Mouse (Mus musculus) common myeloid progenitor, adult 5-6 weeks (primary cell): ENCODE measurements around the gene Rftn2. TPM values are rescaled to one million over a fixed set of nuclear protein-coding genes. Genes with fewer than 3 reads are reported as not detected.

Source experiments
- ATAC-seq: replicated peaks from 2 replicates; pipeline ENCODE4 v1.8.0; 2016; ENCODE audit warnings: low read depth, mild to moderate bottlenecking, moderate TSS enrichment, inconsistent platforms; ENCODE audit not compliant: poor library complexity, severe bottlenecking
- total RNA-seq: library from RNA; stranded (forward); fragments of 200-1000, 187-1606 nt; gene quantifications from 2 replicates; pipeline ENCODE4 v1.2.3, GENCODE M21; 2017

Rftn2 gene
- 2.5 and 2.7 TPM in 2 replicates for total RNA-seq

DNA sequence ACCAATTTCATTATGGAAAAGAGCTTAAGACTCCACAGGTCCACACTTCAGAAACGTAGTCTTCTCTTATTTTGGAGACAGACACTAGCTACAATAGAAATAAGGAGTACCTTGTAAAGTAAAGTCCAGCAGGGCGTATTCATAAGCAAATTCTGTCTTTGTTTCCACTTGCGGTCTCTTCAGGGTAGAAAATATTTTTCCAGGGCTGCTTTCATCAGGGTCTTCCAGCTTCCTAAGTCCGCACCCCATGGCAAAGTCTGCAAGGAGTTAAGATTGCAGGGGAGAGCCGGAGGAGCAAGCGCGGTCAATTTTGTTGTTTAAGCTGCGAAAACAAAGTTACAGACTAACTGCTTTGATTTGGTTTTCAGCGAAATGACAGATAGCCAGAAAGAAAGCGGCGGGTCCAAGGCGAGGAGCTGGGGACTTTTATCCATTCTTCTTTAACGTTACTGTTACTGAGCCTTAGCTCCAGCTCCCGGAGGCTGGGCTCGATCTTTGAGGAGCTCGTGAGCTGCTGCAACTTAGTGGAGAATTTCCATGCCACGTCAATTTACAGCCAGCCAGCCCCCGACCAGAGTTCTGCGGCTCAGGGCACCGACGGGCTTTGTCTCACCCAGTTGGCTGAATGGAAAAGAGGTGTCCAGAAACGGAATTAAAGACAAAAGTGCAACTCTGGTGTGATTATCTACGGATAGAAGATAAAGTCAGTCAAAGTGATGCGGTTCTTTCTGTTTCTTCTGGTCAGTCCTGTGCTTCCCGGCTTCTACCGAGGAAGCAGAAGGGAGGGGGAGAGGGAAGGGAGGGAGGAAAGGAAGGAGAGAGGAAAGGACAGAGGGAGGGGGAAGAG is at the start of gene Rftn2:
Rftn2 (minus strand) TSS at position 772 of the 847 bp plus-strand sequence.
- ATAC-seq = peak; percentile 41; the same call in 1 of the 2 replicates

DNA sequence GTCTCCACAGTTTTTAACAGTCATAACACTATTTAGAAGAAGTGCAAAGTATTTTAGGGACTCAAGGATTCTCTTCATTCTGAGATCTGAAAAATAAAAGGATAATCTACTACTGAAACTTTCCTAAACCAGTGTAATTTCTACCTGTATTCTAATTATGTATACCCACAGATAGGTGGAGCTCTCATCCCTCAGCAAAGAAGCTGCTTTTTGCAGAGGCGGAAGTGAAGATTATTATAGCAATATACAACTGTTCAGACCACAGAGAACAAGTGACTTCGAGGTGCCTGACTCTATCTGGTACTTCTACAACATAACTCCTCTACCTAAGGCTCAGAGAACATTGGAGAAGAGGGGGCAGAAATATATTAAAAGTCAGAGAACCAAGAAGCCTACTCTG is 38.9 kb upstream of the Rftn2 start:
- no peak for ATAC-seq

DNA sequence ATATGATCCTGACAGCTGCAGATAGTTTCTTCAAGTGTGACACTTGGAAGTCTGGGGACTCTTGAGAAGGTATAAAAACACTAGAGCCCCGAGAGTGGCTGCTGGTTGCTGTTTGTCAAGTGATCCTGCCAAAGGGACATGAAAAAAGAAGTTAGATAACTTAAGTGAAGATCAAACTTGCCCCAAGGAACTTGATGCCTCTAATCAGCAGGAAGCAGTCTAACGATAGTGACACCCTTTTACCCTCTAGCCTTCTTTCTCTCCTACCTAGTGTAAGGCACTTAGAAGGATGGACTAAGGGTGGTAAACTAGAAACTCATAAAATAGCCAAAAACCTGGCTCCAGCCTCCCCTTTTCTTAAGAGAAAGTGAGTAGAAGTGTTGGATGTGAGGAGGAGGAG is 37.8 kb upstream of the Rftn2 start:
- ATAC-seq = peak; percentile 50; the same call in 1 of the 2 replicates

DNA sequence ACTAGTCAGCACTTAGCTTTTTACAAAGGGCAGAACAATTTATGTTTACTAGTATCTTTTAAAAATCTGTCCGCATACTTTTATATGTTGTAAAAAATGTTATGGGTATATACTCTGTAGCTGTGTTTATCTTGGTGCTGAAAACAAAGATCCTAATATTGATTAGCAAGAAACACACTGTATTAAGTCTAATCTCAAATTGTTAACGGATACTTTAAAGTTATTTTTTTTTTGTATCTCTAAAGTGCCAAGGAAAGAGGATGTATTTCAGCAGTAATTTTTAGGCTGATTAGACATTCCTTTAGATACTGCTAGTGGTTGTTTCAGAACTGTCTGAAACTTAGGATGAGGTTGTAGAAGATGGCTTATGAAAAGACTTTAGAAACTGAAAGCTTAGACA is 19.8 kb upstream of the Rftn2 start:
- no peak for ATAC-seq

DNA sequence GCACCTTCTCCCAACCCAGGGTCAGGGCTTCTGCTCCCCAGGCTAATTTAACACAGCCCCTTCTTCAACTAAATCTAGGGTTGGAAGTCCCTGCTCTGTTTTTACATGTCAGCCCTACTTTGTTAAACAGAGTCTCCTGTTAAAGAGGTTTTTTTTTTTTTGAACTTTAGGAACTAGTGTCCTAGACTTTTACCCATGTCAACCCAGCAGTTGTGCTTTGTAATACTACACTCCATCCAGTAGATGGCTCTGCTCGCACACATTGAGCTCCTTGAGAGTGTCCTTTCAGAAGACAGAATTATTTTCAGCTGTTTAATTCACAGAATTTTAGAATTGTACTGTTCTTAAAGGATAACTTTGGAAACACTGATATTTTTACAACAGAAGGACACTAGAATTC is 12.7 kb upstream of the Rftn2 start:
- ATAC-seq = peak; percentile 57

DNA sequence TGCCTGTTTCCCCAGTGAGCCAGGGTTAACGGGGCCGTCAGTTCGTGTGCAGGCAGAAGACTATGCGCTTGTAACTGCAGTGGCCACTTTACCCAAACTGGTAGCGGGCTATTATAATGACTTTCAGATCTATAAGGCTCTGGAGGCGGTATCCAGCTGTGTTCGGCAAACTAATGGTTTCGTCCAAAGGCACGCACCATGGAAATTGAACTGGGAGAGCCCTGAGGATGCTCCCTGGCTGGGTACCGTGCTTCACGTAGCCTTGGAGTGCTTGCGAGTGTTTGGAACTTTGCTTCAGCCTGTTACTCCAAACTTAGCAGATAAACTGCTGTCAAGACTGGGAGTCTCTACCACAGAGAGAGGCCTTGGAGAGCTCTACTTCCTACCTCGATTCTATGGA is 11.9 kb upstream of the Rftn2 start:
- no peak for ATAC-seq

DNA sequence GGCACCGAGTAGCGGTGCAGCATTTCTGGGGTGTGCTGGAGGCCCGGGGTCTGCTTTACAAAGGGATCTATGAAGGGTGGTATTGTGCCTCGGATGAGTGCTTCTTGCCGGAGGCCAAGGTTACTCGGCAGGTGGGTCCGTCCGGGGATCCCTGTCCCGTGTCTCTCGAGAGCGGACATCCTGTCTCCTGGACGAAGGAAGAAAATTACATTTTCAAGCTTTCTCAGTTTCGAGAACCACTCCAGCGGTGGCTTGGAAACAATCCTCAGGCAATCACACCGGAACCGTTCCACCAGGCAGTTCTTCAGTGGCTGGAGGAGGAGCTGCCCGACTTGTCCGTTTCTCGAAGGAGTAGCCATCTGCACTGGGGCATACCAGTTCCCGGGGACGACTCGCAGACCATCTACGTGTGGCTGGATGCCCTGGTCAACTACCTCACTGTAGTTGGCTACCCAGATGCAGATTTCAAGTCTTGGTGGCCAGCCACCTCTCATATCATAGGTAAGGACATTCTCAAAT is 11.1 kb upstream of the Rftn2 start:
- ATAC-seq = peak; percentile 26

DNA sequence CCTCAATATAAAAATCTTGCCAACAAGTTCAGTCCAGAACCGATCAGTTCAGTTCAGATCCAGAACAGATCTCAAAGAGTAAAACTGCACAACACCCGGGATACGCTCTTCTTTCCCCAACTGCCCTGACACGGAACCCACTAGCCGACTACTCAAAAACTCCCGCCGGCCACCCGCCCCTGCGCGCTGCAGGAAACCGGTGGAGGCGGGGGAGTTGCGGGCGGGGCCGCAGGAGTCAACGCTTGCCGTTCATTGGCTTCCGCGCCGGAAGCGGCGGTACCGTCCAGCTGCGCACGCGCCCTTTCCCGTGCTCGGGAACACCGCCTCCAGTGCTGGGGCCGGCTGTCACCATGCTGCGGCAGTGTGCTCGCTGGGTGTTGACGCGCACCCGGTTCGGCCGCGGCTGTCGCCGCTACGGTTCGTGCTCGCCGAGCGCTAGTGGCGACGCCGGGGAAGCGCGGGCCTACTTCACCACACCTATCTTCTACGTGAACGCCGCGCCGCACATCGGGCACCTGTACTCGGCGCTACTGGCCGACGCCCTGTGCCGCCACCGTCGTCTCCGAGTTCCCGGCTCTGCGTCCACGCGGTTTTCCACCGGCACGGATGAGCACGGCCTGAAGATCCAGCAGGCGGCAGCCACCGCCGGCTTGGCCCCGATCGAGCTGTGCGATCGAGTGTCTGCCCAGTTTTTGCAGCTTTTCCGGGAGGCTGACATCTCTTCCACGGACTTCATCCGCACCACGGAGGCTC is 10.5 kb upstream of the Rftn2 start, which contains the start of gene Mars2:
Mars2 (plus strand) TSS at position 288 of the 753 bp plus-strand sequence.
- peak; percentile 91 for ATAC-seq

DNA sequence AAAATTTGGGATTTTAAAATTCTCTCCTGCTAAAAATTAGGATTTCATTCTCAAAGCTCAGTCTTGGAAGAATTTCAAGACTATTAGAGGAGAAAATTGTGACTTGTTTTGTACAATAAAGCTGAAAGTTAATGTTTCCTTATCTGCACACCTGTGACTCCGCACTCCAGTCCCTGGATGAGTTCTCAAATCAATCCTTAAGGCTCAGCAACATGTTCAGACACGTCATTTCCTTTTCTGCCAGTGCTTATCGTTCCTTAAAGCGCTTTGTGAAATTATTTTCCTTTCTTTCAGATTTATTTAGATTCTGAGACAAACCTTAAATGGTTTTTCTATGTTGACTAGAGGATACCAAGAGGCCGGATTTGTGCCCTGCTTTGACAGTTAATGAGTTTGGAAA is 9.9 kb upstream of the Rftn2 start:
- no peak for ATAC-seq

DNA sequence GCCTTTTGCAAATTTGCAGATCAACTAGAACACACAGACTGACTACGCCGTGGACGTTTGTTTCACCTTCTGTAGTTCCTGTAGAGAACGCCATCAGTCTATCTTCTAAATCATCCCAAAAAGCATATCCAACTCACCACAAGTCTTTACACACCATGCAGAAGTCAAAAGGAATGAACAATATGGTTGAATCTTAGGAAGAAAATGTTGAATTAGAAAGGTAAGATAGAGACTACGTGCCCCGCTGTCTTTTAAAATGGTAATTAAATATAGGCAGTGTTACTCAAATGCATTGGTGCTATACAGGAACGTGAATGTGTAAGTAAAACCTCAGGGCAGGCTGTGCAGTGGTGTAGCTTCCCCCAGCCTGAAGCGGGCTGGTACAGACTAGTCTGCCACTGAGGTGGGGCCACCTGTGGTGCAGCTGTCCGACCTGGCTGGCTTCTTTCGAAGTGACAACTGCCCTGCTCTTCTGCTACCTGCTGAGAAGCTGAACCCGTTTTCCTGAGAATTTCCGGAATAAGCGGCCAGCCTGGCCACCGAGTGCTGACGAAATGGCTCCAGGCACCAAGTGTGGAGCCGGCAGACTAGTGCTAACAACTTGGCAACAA is 8.4 kb upstream of the Rftn2 start:
- no peak for ATAC-seq

DNA sequence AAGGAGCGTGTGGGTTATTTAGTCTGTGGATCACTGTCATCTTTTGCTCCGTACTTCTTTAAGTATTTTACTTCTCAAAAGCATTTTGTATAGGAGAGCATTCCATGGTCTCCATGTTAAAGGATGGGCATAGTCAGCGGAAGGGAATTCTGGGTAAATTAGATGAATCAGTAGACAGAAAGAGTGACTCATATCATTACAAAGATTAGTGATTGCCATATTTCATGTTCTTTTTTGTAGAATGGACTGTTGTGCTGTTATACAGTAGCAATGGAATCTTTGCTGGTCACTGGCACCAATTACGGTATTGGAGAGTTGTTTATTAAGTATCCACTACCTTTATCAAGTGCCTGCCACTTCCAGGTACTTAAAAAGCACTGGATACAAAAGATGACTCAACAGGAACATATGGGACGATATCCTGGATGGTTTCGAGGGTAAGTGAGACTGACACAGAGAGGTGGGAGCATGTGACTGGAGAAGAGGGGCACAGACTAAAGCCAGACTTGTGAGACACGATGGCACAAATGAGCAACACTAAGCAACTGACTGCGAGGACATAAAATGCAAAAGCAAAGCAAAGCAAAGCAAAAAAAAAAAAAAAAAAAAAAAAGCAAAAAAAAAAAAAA is 1.8 kb upstream of the Rftn2 start:
- no peak for ATAC-seq

DNA sequence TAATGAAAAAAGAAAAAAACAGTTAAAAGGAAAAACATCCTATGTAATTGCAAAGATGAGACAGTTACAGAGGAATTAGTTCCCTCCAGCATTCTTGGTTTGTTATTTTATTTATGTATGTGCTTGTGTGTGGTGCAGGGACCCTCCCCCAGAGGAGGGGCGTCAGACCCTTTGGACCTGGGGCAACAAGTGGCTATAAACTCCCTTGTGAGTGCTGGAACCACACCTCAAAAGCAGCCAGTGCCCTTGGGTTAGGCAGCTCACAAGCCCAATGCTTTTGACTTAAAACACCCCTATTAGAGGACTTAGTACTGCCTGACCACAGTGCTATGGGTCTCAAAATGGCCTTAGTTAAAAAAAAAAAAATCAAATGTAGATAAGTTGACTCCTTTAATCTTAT is 794 bp upstream of the Rftn2 start:
- ATAC-seq = no peak

DNA sequence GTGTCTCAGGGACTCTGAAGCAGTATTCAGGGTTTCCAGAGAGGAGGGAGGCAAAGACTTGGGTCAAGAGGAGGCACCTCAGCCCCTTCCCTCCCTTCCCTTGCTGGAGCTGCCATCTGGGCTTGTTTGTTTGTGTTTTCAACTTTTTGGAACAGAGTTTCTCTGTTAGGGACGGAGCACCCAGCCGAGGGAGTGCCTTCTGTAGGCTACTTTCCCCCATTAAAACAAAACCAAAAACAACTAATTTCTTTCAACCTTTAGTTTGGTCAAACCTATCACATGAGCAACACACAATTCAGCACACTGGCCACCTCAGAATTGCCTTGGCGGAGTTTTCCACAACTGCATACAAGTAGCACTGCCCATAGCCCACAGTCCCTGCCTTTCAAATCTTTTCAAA is 1.2 kb downstream of the Rftn2 start:
- ATAC-seq = no peak

DNA sequence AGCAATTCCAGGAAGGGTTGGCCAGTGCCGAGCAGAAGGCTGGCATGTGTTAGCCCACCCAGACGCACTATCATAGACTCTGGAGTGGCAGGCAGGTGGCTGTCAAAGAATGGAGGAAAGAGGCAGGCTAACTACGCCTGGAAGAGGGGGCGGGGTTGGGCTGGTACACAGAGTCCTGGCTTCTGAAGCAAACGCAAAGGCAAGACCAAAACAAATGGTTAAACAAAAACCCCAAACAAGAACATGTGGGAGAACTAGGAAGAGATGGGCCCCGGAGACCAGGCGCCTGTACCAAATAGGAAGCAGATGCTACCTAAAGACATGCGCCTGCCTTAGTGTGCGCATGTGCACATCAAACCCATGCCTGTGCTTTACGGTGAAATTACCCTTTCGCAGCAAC is 2.5 kb downstream of the Rftn2 start:
- ATAC-seq = no peak

DNA sequence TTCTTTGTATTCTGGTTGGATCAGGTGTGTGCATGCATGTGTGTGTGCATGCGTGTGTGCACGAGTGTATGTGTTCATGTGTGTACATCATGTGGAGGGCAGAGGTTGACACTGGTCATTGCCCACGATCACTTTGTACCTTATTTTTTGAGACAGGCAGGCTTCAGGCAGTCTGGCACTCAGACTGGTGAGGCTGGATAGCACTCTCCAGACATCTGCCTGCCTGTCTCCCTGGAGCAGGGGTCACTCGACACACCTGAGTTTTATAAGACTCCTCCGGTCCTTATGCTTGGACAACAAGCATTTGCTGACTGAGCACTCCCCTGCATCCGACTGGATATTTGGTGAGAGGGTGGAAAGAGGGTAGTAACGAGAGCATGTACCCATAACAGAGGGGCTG is 3.6 kb downstream of the Rftn2 start:
- no peak for ATAC-seq

DNA sequence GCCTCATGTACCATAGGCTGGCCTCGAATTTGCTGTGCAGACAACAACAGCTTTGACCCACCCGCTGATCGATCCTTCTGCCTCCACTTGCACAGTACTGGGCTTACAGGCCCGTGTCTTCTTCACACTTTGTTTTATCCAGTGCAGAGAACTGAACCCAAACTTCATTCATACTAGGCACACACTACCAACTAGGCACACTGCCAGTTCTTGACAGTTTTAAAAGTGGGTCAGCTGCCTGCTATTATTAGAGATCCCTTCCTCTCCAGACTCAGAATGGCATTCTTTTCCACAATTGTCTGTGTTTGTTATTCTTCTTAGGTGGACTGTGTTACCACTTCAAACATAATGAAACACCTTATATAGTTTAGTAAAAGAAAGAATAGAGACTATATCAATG is 5.2 kb downstream of the Rftn2 start:
- ATAC-seq = no peak

DNA sequence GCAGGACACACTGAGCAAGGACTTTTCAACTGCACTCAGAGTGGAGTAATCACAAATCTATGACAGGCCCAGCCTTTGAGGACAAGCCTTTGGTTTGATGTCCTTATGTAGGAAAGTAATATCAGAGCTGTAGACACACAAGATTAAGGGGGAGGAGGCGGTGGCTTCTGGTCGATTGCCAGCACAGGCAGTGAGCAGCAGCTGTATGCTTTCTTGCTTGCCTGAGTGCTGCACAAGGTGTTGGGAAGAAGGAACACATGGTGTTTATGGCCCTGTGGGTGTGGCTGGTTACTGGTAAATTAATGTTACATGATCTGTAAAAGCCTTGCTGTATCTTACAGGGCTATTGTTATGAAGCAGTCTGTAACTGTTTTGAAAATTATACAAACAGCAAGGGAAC is 9.4 kb downstream of the Rftn2 start:
- ATAC-seq = peak; percentile 53

DNA sequence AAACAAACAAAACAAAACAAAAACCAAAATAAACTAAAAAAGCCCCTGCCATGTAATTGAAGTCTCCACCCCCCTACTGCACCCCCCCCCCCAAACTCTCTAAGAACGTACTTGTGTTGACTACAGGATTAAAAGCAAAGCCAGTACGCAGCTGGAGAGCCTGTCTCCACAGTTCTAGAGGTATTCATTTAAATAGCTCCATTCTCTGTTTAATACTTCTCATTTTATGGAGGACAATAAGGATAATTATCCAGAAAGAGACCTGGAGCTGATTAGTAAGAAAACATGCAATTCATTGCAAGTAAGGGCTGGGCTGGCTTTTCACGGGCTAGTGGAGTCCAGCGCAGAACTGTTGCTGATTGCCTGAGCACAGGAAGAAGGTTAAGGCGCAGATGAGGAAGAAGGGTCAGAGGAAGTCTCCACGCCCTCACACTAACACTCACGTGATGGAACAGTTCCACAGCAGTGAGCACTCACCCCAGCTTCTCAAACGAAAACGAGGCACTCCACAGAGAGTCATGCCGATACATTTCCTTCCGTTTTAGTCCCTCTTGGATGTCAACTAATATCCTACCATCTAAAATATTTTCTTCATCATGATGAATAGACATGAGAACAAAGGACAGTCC is 11.3 kb downstream of the Rftn2 start:
- peak; percentile 87 for ATAC-seq

DNA sequence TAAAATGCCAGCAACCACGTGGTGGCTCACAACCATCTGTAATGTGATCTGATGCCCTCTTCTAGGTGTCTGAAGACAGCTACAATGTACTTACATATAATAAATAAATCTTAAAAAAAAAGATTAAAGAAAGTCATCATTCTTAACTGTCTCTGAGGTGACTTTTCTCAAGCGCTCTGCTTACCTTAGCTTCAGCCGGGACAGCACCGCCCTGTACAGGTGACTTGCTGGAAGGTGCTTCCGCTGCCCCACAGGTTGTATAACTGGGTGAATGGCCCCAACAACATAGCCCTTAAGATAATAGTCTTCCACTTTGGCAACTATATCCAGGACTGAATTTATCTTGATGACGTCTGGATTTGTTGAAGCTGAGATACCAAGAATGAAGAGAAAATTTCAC is 12.6 kb downstream of the Rftn2 start:
- no peak for ATAC-seq

DNA sequence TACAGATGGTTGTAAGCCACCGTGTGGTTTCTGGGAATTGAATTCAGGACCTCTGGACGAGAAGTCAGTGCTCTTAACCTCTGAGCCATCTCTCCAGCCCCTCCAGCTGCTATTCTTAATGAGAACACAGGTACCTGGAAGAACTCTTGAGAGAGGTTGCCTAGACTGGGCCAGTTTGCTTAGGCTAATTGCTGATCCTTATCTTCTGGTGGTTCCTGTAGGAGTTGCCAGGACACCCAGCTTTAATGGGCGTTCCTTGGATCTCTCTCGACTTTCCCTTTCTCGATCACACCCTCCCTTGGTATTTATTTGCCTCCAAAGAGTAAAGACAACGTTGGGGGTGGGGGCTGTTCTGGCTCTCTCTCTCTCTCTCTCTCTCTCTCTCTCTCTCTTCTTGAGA is 13.1 kb downstream of the Rftn2 start:
- ATAC-seq = no peak
